Mouse (Mus musculus) heart, embryonic 14.5 days (tissue): ENCODE measurements around the gene Alk. TPM values are rescaled to one million over a fixed set of nuclear protein-coding genes. Genes with fewer than 3 reads are reported as not detected.

Source experiments
- ATAC-seq: fragments of 200-750 bp; cut with Nextera tagmentation; 2 replicates; pipeline ENCODE4 v1.8.0; 2017; ENCODE audit warnings: low read depth, moderate TSS enrichment; ENCODE audit not compliant: insufficient number of reproducible peaks, insufficient read depth, low FRiP score
- H3K27ac ChIP-seq, 2 experiments: fragments of 200-500 bp in 1 of 2; fragments of 300-500 bp in 1 of 2; sonication (generic) in 1 of 2; replicated peaks in 1 of 2; 2 replicates each; pipeline ENCODE4 v1.5.1; 2012 to 2014; ENCODE audit warnings: low read depth in 2 of 2, low read length in 2 of 2, control low read depth in 1 of 2, mild to moderate bottlenecking in 1 of 2, mixed read lengths in 1 of 2; ENCODE audit not compliant: control insufficient read depth in 1 of 2, insufficient read depth in 1 of 2
- H3K27me3 ChIP-seq: fragments of 300-500 bp; sonication (generic); 2 replicates; pipeline ENCODE4 v1.6.1; 2014; ENCODE audit warnings: mild to moderate bottlenecking, low read length, control low read depth; ENCODE audit not compliant: control insufficient read depth, insufficient read depth
- H3K36me3 ChIP-seq: fragments of 300-500 bp; sonication (generic); 2 replicates; pipeline ENCODE4 v1.6.1; 2014; ENCODE audit warnings: mild to moderate bottlenecking, control low read depth, low read length, mixed read lengths; ENCODE audit not compliant: control insufficient read depth, insufficient read depth
- H3K4me1 ChIP-seq, 2 experiments: fragments of 200-500 bp in 1 of 2; fragments of 300-500 bp in 1 of 2; sonication (generic) in 1 of 2; 2 replicates each; pipeline ENCODE4 v1.6.1; 2012 to 2014; ENCODE audit warnings: low read length in 2 of 2, control low read depth in 1 of 2, mixed read lengths in 1 of 2; ENCODE audit not compliant: control insufficient read depth in 2 of 2, insufficient read depth in 2 of 2
- H3K4me2 ChIP-seq: fragments of 300-500 bp; sonication (generic); 2 replicates; pipeline ENCODE4 v1.6.1; 2014; ENCODE audit warnings: mild to moderate bottlenecking, low read length
- H3K4me3 ChIP-seq, 2 experiments: fragments of 200-500 bp in 1 of 2; fragments of 300-500 bp in 1 of 2; sonication (generic) in 1 of 2; 2 replicates each; pipeline ENCODE4 v1.5.1; 2012 to 2014; ENCODE audit warnings: low read length in 2 of 2, mild to moderate bottlenecking in 2 of 2, control low read depth in 1 of 2, low read depth in 1 of 2, moderate library complexity in 1 of 2; ENCODE audit not compliant: control insufficient read depth in 1 of 2, insufficient read depth in 1 of 2
- H3K9ac ChIP-seq: fragments of 300-500 bp; sonication (generic); 2 replicates; pipeline ENCODE4 v1.6.1; 2014; ENCODE audit warnings: mild to moderate bottlenecking, low read length
- H3K9me3 ChIP-seq: fragments of 300-500 bp; sonication (generic); 2 replicates; pipeline ENCODE4 v1.6.1; 2016; ENCODE audit warnings: low read length, control low read depth; ENCODE audit not compliant: control insufficient read depth
- WGBS: fragments of 180-500 bp; shearing (Covaris S2); extraction: QIAGEN DNeasy Blood & Tissue Kit; methylation state at CpG from one replicate; pipeline ENCODE4 v1.1.7; 2014; 5-methylcytosine and 5-hydroxymethylcytosine counted together
- polyA plus RNA-seq: library from polyadenylated mRNA; unstranded; fragments of >200 nt; fragmentation: Nextera tagmentation; extraction: Ambion mirVana; gene quantifications from 2 replicates; pipeline ENCODE4 v1.2.1, GENCODE M21; 2014

Gene Alk
- polyA plus RNA-seq, 1 experiment from 2014 or later = 0.14 TPM

GRCm38 (mm10) chr17:72603886-72604609 lies 379 bp downstream of the Alk start:
- peak overlapping the region; percentile 83 for H3K4me2 ChIP-seq
- peaks cover 4 to 9% of the 10 kb centered on the region in 2 experiments; a peak in 3 of 4 replicates for H3K4me1 ChIP-seq
- H3K9me3 ChIP-seq = no peaks in the 10 kb centered on the region
- no peak overlapping the region for H3K27ac ChIP-seq
- 2% methylated on average over 51 of the region's 51 CpGs for WGBS
- peak overlapping the region; percentile 43 to 47 for H3K4me3 ChIP-seq
- no peaks in the 10 kb centered on the region for H3K36me3 ChIP-seq
- H3K27me3 ChIP-seq = peaks cover 35% of the 10 kb centered on the region
- ATAC-seq = no peak
- peak overlapping the region; percentile 31; the same call in 1 of the 2 replicates for H3K9ac ChIP-seq

DNA sequence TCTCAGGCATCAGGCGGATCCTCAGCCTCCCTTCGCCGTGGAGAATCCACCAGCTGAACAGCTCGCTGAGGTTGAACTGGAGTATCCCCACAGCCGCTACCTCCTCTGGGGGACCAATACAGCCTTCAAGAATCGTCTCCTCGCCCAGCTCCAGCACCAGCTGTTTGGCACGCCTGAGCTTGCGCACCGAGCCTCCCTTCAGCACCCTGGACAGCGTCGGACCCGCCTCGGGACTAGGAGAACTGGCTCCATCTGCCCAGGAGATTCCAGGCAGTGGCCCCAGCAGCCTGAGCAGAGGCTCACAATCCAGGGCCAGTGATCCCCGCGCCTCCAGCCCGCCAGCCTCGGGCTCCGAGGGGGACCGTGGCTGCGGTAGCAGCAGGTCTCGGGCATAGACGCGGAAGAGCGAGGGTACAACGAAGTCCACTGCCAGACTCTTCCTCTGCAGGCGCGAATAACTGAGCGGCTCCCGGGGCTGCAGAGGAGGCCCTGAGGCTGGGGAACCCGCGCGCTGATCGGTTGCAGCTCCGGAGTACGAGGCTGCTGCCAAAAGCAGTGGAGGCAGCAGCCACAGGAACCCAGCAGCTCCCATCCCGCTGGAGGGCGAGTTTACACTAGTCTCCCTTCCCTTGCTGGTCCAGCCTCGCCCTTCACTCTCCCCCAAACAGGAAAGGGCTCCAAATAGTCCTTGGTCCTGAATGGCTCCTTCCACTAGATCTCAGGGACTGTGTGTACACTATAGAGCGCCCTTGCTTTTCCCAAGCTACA lies 1.1 kb downstream of the Alk start:
- WGBS = 1% methylated on average over 40 of the region's 40 CpGs
- H3K9ac ChIP-seq = no peak overlapping the region
- peaks cover 35% of the 10 kb centered on the region for H3K27me3 ChIP-seq
- ATAC-seq = peak; percentile 70; the same call in 1 of the 2 replicates
- H3K4me1 ChIP-seq = peaks cover 4 to 9% of the 10 kb centered on the region in 2 experiments; a peak in 3 of 4 replicates
- H3K4me3 ChIP-seq = peak overlapping the region in 1 of 2 experiments; percentile 47; a peak in 1 of 4 replicates
- H3K27ac ChIP-seq = no peak overlapping the region
- peak overlapping the region; percentile 83 for H3K4me2 ChIP-seq
- no peaks in the 10 kb centered on the region for H3K9me3 ChIP-seq
- H3K36me3 ChIP-seq = no peaks in the 10 kb centered on the region

DNA sequence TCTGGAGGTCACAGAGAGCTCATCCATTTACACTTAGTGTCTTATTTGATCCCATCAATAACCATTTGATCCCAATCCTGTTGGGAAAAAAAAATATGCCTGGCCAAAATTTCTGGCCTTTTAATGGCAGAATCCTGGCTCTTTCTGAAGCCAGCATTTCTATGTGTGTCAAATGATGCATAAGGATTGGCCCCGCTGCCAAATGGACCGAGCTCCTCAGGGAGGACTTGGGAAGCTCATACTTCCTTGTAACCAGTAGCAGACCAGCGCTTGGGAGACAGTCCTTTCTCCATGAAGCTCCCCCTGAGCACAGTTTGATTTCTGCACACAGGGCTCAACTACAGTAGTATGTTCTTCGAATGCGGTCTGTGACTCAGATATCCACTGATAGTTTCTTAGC lies 3.6 kb downstream of the Alk start:
- H3K9ac ChIP-seq = no peak overlapping the region
- no peaks in the 10 kb centered on the region for H3K9me3 ChIP-seq
- WGBS = 75% methylated on average over 5 of the region's 5 CpGs
- peaks cover 35% of the 10 kb centered on the region for H3K27me3 ChIP-seq
- H3K4me2 ChIP-seq = no peak overlapping the region
- H3K27ac ChIP-seq = no peak overlapping the region
- H3K4me3 ChIP-seq = no peak overlapping the region
- H3K4me1 ChIP-seq = peaks cover 4 to 9% of the 10 kb centered on the region in 2 experiments; a peak in 3 of 4 replicates
- ATAC-seq = no peak
- no peaks in the 10 kb centered on the region for H3K36me3 ChIP-seq

DNA sequence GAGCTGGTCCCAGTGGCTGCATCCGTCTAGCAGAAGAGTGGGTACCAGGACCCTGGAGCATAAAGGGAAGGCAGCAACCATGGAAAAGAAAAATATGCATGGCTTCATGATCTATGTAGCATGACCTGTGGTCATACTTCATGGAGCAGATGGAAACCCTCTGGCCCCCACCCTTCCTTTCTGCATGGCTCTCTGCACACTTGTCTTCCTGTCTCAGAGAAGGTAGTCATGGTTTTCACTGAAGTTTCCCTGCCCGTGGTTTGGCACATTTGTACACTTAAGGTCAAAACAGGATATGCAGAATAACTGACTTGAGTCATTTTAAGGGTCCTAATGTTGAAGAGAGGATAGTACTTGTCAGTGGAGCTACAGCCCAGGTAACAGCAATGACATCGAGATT lies 16.8 kb downstream of the Alk start:
- WGBS = 85% methylated on average over 3 of the region's 3 CpGs
- ATAC-seq = no peak
- no peak overlapping the region for H3K9ac ChIP-seq

DNA sequence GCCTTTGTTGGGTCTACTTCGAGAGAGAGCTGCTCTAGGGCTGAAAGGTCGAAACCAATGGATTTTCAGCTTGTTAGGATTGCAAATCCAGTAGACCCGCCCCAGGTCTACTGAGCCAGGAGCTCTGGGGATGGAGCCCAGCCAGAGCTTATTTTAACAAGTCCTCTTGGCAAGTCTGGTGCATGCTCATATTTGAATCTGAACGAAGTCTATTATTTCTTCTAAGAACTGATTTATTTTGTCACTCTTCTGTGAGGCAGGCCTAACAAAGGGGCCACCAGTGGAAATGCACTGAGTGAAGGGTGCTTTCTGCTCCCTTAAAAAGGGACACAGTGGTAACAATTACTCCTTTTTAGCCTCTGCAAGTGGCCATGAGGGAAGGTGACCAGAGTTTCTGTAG lies 24.3 kb downstream of the Alk start:
- Histone ChIP-seq H3K4me2 (no peak overlapping the region), H3K27me3 (no peaks in the 10 kb centered on the region), H3K27ac (no peak overlapping the region), H3K9me3 (no peaks in the 10 kb centered on the region), H3K4me1 (no peaks in the 10 kb centered on the region), H3K36me3 (no peaks in the 10 kb centered on the region), H3K9ac (no peak overlapping the region), H3K4me3 (no peak overlapping the region)
- ATAC-seq = no peak
- WGBS = 67% methylated on average over 4 of the region's 4 CpGs

More for the DNA sequence above, 16.8 kb downstream of the Alk start:
- H3K4me3 ChIP-seq = no peak overlapping the region
- no peaks in the 10 kb centered on the region for H3K27me3 ChIP-seq
- H3K4me2 ChIP-seq = no peak overlapping the region
- H3K27ac ChIP-seq = no peak overlapping the region
- H3K4me1 ChIP-seq = no peaks in the 10 kb centered on the region
- H3K9me3 ChIP-seq = no peaks in the 10 kb centered on the region
- no peaks in the 10 kb centered on the region for H3K36me3 ChIP-seq

DNA sequence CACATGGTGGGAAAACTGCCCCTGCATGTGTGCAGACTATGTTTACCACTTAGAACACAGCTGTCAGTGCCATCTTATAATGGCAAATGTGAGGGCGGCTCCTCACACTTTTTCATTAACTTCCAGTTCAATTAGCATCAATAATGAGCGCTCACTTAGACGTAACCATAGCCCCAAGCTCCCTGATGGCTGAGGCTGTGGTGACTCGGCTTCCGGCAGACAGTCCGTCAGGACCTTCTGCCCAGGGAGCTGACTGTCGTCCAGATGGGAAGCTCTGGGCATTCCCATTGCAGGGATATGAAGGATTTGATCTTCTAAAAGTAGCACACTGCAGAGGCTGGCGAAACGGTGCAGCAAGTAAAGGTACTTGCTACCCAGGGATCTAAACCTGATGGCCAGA lies 25.1 kb downstream of the Alk start:
- WGBS = 87% methylated on average over 9 of the region's 9 CpGs
- no peaks in the 10 kb centered on the region for H3K4me1 ChIP-seq
- H3K9ac ChIP-seq = no peak overlapping the region
- no peaks in the 10 kb centered on the region for H3K9me3 ChIP-seq
- no peak for ATAC-seq
- H3K4me3 ChIP-seq = no peak overlapping the region
- no peak overlapping the region for H3K4me2 ChIP-seq
- no peaks in the 10 kb centered on the region for H3K27me3 ChIP-seq
- no peaks in the 10 kb centered on the region for H3K36me3 ChIP-seq
- no peak overlapping the region for H3K27ac ChIP-seq

- no peaks in the 10 kb centered on the region for H3K36me3 ChIP-seq
- no peaks in the 10 kb centered on the region for H3K27me3 ChIP-seq
- H3K4me2 ChIP-seq = no peak overlapping the region
- no peaks in the 10 kb centered on the region for H3K9me3 ChIP-seq
- no peak overlapping the region for H3K4me3 ChIP-seq
- H3K4me1 ChIP-seq = no peaks in the 10 kb centered on the region
- no peak for ATAC-seq
- 80% methylated on average over 2 of the region's 2 CpGs for WGBS
- H3K27ac ChIP-seq = no peak overlapping the region
- H3K9ac ChIP-seq = no peak overlapping the region
These were observed 33.0 kb downstream of the Alk start for GRCm38 (mm10) chr17:72571379-72571778.
